Mouse (Mus musculus) ES-Bruce4 (cell line): ENCODE measurements around the gene Scn9a.

ENCODE experiments used
- CTCF ChIP-seq: IDR thresholded peaks from one replicate; pipeline ENCODE4 v1.8.1; 2011; ENCODE audit warnings: low read depth, low read length
- EP300 ChIP-seq: IDR thresholded peaks from 2 replicates; pipeline ENCODE4 v1.6.1; 2011; ENCODE audit warnings: low read depth, low read length; ENCODE audit not compliant: insufficient read depth
- POLR2A ChIP-seq: IDR thresholded peaks from one replicate; pipeline ENCODE4 v1.8.1; 2011; ENCODE audit warnings: low read length; ENCODE audit not compliant: insufficient read depth

GRCm38 (mm10) chr2:66436286-66436685 is 198.5 kb downstream of the Scn9a start:
- no peak for TF ChIP-seq CTCF
- no peak for TF ChIP-seq POLR2A
- no peak for TF ChIP-seq EP300
